Mouse (Mus musculus) heart, adult 2 months (tissue): ENCODE data around the gene Fyn.

Experiments used
- EP300 ChIP-seq: fragments of 200-500 bp; IDR thresholded peaks from 2 replicates; pipeline ENCODE4 v1.6.1; 2011; ENCODE audit warnings: low read depth, low read length, control low read depth; ENCODE audit not compliant: insufficient read depth
- POLR2A ChIP-seq: fragments of 200-500 bp; IDR thresholded peaks from 2 replicates; pipeline ENCODE4 v1.6.1; 2011; ENCODE audit warnings: mild to moderate bottlenecking, low read depth, low read length, control low read depth; ENCODE audit not compliant: insufficient read depth

DNA sequence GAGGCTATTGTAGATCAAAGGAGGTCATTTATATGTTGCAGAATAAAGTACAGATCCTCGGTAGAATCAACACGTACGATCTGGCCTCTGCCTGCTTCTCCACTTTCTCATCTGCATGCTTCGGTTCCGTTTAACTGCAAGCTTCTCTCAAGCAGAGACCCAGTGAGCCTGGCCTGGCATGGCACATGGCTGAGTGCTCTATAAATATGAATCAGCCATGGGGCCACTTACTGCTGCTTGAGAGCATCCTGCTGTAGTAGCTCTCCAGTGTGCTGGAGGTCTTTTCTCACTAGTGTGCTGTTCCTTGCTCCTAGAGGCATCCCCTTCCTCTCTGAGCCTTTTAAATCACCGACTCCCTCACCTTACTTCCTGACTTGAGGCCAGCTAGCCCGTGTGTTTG, 130.0 kb downstream of the Fyn start:
- TF ChIP-seq EP300, result no peak
- TF ChIP-seq POLR2A, result no peak
